Mouse (Mus musculus) megakaryocyte, embryonic 14.5 days (primary cell): ENCODE results near the gene Dusp7. TPM values are rescaled to one million over a fixed set of nuclear protein-coding genes. Genes with fewer than 3 reads are reported as not detected.

Experiments
- H3K27me3 ChIP-seq: replicated peaks from 2 replicates; pipeline ENCODE3; 2012; ENCODE audit warnings: inconsistent platforms
- H3K36me3 ChIP-seq: replicated peaks from 2 replicates; pipeline ENCODE3; 2012; ENCODE audit warnings: low read length, inconsistent platforms, mixed read lengths
- H3K4me1 ChIP-seq: 2 replicates; pipeline ENCODE4 v1.6.1; 2012; ENCODE audit warnings: inconsistent platforms
- H3K4me3 ChIP-seq: replicated peaks from 2 replicates; pipeline ENCODE3; 2012; ENCODE audit warnings: moderate library complexity, mild to moderate bottlenecking, inconsistent platforms
- H3K9me3 ChIP-seq: 2 replicates; pipeline ENCODE4 v1.6.1; 2012; ENCODE audit warnings: inconsistent platforms
- FLI1 ChIP-seq: IDR thresholded peaks from 2 replicates; pipeline ENCODE4 v1.6.1; 2012; ENCODE audit warnings: low read length, inconsistent platforms, mixed read lengths
- GATA1 ChIP-seq: IDR thresholded peaks from 3 replicates; pipeline ENCODE4 v1.6.1; 2012; ENCODE audit warnings: mixed read lengths, low read length, inconsistent platforms, borderline replicate concordance
- polyA plus RNA-seq: library from polyadenylated mRNA; stranded (reverse); fragments of >175 nt; gene quantifications from 2 replicates; pipeline ENCODE4 v1.2.3, GENCODE M21; 2012; ENCODE audit warnings: low replicate concordance; ENCODE audit not compliant: insufficient read depth

Dusp7 gene
- polyA plus RNA-seq, 1 experiment = 6.2 TPM

DNA sequence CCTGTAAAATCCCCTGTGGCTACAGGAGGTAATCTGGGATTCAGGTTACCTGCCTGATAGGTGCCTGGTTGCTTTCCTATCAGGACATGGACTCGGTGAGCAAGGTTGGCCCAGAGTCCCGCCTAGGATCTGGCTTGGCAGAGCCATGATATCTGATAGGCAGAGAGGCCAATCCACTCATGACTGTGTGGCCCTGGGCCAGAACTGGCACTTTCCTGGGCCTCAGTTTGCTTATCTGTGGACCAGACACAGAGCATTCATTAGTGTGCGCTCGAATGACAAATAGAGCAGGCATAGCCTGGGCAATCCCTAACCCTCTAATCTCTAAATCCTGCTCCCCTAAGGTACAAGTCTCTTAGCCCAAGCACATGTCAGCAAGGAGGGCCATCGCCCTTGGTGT is 33.7 kb downstream of the Dusp7 start:
- Histone ChIP-seq H3K27me3 (peaks cover 70% of the 10 kb centered on the region), H3K4me3 (no peak overlapping the region), H3K36me3 (no peaks in the 10 kb centered on the region), H3K9me3 (no peaks in the 10 kb centered on the region), H3K4me1 (peaks cover 67% of the 10 kb centered on the region)
- TF ChIP-seq FLI1 (no peak), GATA1 (no peak)

DNA sequence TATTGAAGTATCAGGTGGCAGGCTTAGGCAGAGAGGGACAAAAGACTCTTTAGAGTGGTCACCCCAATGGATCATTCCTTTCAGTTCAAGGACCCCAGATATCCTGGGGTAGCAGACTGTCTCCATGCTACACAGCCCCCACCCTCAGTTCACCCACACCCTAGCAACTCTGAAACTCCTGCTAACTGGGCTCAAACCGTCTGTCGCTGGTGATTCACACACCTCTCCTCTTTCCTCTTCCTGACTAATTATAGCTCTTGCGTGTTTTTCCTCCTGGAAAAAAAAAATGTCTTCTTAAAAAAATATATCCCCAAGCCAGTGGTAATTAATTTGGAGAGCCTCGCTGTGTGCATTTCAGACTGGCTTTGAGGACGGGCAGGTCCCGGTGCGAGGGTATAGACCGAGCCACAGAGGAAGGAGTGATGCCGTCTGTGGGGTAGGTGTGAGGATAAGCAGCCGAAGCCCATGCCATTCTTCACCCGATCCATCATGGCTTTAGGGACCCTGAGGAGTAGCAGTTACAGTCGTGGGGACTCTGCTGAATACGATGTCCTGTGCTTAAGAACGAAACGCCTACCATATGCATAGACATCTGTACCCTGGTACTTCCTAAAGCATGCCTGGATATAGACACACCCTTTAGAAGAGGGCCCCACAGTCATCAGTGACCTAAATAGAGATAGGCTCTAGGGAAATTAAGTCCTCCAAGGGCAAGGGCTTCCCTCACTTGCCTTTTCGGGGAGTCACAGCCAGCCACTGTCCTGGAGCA is 34.4 kb downstream of the Dusp7 start:
- Histone ChIP-seq H3K27me3 (peaks cover 74% of the 10 kb centered on the region), H3K4me1 (peaks cover 66% of the 10 kb centered on the region), H3K4me3 (no peak overlapping the region), H3K36me3 (no peaks in the 10 kb centered on the region), H3K9me3 (no peaks in the 10 kb centered on the region)
- TF ChIP-seq GATA1 (no peak), FLI1 (no peak)

DNA sequence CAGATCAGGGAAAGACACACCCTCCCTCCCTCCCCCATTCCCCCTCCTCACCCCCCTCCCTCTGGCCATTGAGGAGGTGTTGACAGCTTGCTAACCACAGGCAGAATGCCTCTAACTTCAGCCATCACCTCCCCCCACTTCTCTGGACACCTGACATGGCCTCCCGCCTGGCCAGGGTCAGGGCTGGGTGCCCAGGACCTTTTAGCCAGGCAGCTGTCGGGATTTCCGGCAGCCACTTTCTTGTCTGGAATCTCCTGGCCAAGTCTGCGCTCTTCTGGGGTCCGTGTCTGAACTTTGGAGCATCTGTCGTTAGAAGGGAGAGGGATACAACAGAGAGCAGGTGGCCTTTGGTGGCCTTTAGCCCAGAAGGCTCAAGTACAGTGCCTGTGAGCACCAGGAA is 36.8 kb downstream of the Dusp7 start:
- Histone ChIP-seq H3K36me3 (no peaks in the 10 kb centered on the region), H3K27me3 (peaks cover 77% of the 10 kb centered on the region), H3K4me1 (peaks cover 52% of the 10 kb centered on the region), H3K9me3 (peaks cover 14% of the 10 kb centered on the region), H3K4me3 (no peak overlapping the region)
- TF ChIP-seq GATA1 (no peak), FLI1 (no peak)

GRCm38 (mm10) chr9:106406443-106407078 is 38.1 kb downstream of the Dusp7 start:
- Histone ChIP-seq H3K4me3 (no peak overlapping the region), H3K4me1 (peaks cover 50% of the 10 kb centered on the region)
- TF ChIP-seq GATA1 (no peak), FLI1 (no peak)

DNA sequence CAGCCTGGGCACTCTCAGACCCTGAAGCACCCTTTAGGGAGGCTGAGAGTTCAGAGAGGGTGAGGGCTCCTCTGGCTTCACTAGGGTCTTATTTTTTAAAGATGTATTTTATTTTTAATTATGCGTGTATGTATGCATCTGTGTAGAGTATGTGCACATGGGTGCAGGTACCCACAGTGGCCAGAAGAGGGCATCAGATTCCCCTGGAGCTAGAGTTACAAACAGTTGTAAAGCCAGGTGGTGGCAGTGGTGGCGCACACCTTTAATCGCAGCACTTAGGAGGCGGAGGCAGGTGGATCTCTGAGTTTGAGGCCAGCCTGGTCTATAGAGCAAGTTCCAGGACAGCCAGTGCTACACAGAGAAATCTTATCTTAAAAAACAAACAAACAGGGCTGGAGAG is 40.7 kb downstream of the Dusp7 start:
- Histone ChIP-seq H3K27me3 (peaks cover 81% of the 10 kb centered on the region), H3K36me3 (no peaks in the 10 kb centered on the region), H3K4me1 (peaks cover 40% of the 10 kb centered on the region), H3K4me3 (no peak overlapping the region), H3K9me3 (peaks cover 14% of the 10 kb centered on the region)
- TF ChIP-seq FLI1 (no peak), GATA1 (no peak)

More at GRCm38 (mm10) chr9:106406443-106407078, 38.1 kb downstream of the Dusp7 start:
- Histone ChIP-seq H3K9me3 (peaks cover 14% of the 10 kb centered on the region), H3K36me3 (no peaks in the 10 kb centered on the region), H3K27me3 (peaks cover 77% of the 10 kb centered on the region)

DNA sequence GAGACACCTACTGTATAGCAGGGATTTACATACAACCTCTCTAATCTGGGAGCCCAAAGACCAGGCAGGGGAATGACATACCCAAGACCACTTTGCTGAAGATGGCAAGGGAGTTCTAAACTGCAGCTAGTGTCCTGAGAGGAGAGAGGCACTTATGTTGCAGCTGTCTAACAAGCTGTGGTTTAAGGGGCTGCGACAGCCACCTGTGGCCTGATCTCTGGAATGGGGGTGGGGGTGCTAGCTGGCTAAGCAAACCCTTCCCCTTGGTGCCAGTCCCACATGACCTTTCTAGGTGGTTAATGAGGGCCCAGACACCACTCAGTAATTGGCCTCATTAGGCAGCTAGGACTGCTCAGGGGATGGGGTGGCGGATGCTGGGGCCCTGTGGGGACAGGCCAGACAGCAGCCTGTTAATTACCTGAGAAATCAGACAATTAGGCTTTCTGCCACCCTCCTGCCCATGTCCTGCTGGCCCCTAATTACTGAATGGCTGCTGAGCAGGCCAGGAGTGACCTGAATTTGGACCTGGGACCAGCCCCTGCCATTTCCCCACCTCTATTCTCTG is 41.7 kb downstream of the Dusp7 start:
- H3K4me1 ChIP-seq = peaks cover 37% of the 10 kb centered on the region
- TF ChIP-seq GATA1 = no peak
- TF ChIP-seq FLI1 = no peak
- H3K27me3 ChIP-seq = peaks cover 88% of the 10 kb centered on the region
- peaks cover 16% of the 10 kb centered on the region for H3K9me3 ChIP-seq
- H3K4me3 ChIP-seq = no peak overlapping the region
- H3K36me3 ChIP-seq = no peaks in the 10 kb centered on the region

GRCm38 (mm10) chr9:106411091-106411594 is 42.7 kb downstream of the Dusp7 start:
- Histone ChIP-seq H3K4me3 (no peak overlapping the region), H3K9me3 (peaks cover 16% of the 10 kb centered on the region), H3K27me3 (peaks cover 93% of the 10 kb centered on the region), H3K4me1 (peaks cover 30% of the 10 kb centered on the region), H3K36me3 (no peaks in the 10 kb centered on the region)
- TF ChIP-seq FLI1 = no peak
- no peak for TF ChIP-seq GATA1

- Histone ChIP-seq H3K4me3 (no peak overlapping the region), H3K4me1 (peaks cover 24% of the 10 kb centered on the region), H3K27me3 (peaks cover 91% of the 10 kb centered on the region), H3K9me3 (peaks cover 16% of the 10 kb centered on the region), H3K36me3 (no peaks in the 10 kb centered on the region)
- TF ChIP-seq GATA1 (no peak), FLI1 (no peak)
These were observed 43.3 kb downstream of the Dusp7 start for GRCm38 (mm10) chr9:106411729-106412128.

- TF ChIP-seq GATA1 (no peak), FLI1 (no peak)
These were observed 43.8 kb downstream of the Dusp7 start for GRCm38 (mm10) chr9:106412210-106412609.

GRCm38 (mm10) chr9:106413606-106414005 is 45.2 kb downstream of the Dusp7 start:
- TF ChIP-seq FLI1 (no peak), GATA1 (no peak)
- peaks cover 93% of the 10 kb centered on the region for H3K27me3 ChIP-seq

More at GRCm38 (mm10) chr9:106412210-106412609, 43.8 kb downstream of the Dusp7 start:
- H3K4me3 ChIP-seq = no peak overlapping the region
- H3K9me3 ChIP-seq = peaks cover 16% of the 10 kb centered on the region
- H3K4me1 ChIP-seq = peaks cover 22% of the 10 kb centered on the region
- H3K36me3 ChIP-seq = no peaks in the 10 kb centered on the region
- peaks cover 91% of the 10 kb centered on the region for H3K27me3 ChIP-seq

More at GRCm38 (mm10) chr9:106413606-106414005, 45.2 kb downstream of the Dusp7 start:
- peaks cover 35% of the 10 kb centered on the region for H3K4me1 ChIP-seq
- peaks cover 13% of the 10 kb centered on the region for H3K9me3 ChIP-seq
- no peak overlapping the region for H3K4me3 ChIP-seq
- no peaks in the 10 kb centered on the region for H3K36me3 ChIP-seq
